Mouse (Mus musculus) spleen, adult 2 months (tissue): ENCODE measurements around the gene Sephs1.

Source experiments
- CTCF ChIP-seq: fragments of 200-500 bp; IDR thresholded peaks from 2 replicates; pipeline ENCODE4 v1.5.1; 2011; ENCODE audit warnings: mild to moderate bottlenecking, inconsistent platforms; ENCODE audit not compliant: insufficient read depth, insufficient read length, insufficient replicate concordance; ENCODE audit errors: extremely low read depth
- POLR2A ChIP-seq: fragments of 200-500 bp; IDR thresholded peaks from 2 replicates; pipeline ENCODE4 v1.6.1; 2011; ENCODE audit warnings: low read depth, low read length, inconsistent platforms

DNA sequence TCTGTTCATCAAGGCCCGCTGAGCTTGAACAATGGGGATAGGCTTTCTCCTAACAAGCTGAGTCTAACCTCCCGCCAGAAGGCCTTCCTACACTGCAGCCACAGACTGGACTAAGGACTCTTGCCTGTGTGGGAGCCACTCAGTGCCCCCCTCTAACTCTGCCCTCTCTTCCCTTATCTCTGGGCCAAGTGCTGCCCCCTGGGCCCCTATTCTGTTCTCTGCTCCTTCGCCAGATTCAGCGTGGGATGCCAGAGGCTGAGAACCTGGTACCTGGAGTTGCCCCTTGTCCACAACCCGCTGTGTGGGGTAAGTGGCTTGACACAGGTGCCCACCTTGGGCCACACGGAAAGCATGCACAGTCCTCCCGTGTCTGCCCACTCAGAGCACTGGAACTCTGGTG is 32.6 kb downstream of the Sephs1 start:
- no peak for TF ChIP-seq CTCF
- TF ChIP-seq POLR2A = no peak
